Mouse (Mus musculus) lung, postnatal 36 days (tissue): Measurements from ENCODE around the gene Mapk3.

Experiments used
- DNase-seq: peaks from one replicate; pipeline ENCODE4 v3.0.0; 2022; ENCODE audit warnings: mixed read lengths

Mapk3 gene

GRCm38 (mm10) chr7:126759050-126759671, at the start of gene Mapk3:
Mapk3 (plus strand) TSS chr7:126759601.
- peak; percentile 94 for DNase-seq

DNA sequence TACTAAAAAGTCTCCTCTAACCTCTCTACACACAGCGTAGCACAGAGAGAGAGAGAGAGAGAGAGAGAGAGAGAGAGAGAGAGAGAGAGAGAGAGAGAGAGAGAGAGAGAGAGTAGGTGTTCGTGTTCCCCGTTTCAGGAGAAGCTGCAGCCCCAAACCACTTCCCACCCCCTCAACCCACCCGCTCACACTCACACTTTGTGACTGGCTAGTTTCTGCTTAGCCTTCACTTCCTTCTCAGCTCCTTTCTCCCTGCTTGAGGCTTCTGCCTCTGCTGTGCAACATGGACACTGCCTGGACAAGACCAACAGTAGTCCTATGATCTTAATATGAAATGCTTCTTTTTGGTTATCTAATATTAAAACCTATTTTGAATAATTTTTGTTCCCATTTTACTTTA, 49.1 kb upstream of the Mapk3 start:
- DNase-seq, result no peak

DNA sequence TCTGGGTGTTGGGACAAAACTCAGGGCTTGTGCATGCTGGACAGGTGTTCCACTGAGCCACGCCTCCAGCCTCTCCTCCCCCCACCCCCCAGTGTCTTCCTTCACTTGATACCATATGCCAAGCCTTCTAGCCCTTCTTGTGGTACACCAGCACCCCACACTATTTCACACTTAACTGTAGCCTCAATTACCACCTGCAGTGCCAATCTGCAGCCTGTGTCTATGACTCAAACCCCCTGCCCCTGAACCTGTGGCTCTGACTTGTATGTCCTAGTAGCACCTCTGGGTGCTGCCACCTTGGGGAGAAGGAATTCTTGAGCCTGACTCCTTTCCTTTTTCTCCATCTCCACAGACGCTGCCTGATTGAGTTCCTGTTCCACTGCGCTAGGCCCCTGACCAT, 47.5 kb upstream of the Mapk3 start:
- no peak for DNase-seq

GRCm38 (mm10) chr7:126715679-126716078, 43.7 kb upstream of the Mapk3 start:
- no peak for DNase-seq

- no peak for DNase-seq
These were observed 41.8 kb upstream of the Mapk3 start for GRCm38 (mm10) chr7:126717566-126717965.

- DNase-seq, result no peak
These were observed 40.5 kb upstream of the Mapk3 start for GRCm38 (mm10) chr7:126718787-126719337.

- DNase-seq, result no peak
These were observed 37.8 kb upstream of the Mapk3 start for GRCm38 (mm10) chr7:126721635-126722034.

DNA sequence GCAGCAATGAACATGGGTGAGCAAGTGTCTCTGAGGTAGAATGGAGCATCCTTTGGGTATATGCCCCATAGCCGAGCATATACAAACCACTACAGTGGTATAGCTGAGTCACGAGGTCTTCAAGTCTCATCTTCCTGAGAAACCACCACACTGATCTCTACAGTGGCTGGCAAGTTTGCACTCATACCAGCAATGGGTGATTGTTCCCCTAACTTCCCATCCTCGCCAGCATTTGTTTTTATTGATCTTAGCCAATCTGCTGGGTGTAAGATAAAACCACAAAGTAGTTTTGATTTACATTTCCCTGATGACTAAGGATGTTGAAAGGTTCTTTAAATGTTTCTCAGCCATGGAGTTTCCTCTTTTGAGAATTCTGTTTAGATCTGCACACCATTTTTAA, 34.3 kb upstream of the Mapk3 start:
- peak; percentile 12 for DNase-seq

DNA sequence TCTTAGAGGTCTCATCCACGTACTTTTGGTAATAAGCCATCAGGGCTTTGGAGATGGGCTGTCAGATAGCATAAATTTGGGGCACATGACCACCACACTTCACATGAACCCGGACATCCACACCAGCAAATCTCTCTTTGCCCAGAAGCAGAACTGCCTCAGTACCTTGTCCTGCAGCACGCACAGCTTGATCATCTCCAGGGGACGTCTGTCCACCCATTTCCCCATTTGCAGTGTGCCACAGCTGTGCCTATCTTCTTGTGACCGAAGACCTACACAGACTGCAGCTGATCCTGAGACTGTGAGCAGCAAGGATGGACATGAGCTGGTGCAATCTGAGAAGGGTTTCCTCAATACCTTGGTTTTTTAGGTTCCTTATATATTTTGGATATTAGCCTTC, 33.7 kb upstream of the Mapk3 start:
- DNase-seq, result peak; percentile 14

GRCm38 (mm10) chr7:126730256-126730789, 29.1 kb upstream of the Mapk3 start:
- peak; percentile 66 for DNase-seq

DNA sequence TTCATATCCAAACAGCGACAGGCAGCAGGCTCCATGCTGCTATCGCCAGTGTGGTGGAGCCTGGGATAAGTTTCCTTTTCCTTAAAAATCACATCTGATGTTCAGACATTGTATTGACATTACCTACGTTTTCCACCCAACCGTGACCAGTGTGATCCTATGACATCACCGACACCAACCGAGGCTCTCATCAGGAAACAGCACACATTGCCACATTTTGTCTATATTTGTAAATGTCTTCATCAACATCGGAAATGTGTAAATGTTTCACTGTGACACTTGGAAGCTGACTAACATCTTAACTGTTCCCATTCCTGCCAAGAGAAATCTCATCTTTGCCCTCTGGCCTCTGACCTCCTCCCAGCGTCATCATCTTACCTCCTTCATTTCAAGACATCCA, 23.3 kb upstream of the Mapk3 start:
- DNase-seq, result no peak

GRCm38 (mm10) chr7:126739551-126739950, 19.9 kb upstream of the Mapk3 start:
- DNase-seq, result peak; percentile 55

DNA sequence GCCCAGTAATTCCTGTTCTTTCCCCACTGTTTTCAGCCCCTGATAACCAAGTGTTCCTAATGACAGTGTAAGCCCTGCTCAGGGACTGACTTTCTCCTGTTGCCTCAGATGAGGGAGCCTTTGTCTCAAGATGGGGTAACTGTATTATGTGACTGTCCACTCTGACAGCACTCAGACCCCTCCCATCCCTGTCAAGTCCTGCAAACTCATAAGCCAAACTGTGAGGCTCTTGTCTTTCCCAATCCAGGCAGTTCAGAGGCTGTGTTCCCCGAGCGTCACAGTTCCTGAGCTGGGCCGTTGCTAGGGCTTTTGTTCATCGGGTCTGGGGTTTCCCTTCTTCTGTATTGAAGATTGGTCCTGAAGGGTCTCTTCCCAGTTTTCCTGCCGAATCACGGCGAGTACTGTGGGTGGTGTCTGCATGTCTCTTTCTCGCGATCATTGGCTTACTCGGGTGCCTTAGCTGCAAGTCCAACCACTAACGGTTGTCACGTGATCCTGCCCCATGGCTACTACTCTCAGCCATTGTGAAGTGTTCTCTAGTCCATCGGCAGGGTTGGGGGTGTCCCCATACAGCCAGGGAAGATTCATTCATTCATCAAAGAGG, 19.2 kb upstream of the Mapk3 start:
- DNase-seq, result no peak

GRCm38 (mm10) chr7:126740977-126741376, 18.4 kb upstream of the Mapk3 start:
- no peak for DNase-seq

DNA sequence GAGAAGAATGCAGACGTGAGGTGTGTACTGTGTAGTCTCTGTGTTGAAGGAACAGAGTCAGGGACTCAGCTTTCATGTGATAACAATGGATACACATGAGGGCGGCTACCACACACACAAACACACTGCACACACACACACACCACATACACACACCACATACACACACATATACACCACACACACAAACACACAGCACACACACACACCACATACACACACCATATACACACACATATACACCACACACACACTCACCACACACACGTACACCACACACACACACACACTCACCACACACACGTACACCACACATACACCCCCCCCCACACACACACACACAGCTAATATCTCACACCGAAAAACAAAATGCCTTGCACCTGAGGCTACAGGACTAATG, 17.9 kb upstream of the Mapk3 start:
- no peak for DNase-seq

DNA sequence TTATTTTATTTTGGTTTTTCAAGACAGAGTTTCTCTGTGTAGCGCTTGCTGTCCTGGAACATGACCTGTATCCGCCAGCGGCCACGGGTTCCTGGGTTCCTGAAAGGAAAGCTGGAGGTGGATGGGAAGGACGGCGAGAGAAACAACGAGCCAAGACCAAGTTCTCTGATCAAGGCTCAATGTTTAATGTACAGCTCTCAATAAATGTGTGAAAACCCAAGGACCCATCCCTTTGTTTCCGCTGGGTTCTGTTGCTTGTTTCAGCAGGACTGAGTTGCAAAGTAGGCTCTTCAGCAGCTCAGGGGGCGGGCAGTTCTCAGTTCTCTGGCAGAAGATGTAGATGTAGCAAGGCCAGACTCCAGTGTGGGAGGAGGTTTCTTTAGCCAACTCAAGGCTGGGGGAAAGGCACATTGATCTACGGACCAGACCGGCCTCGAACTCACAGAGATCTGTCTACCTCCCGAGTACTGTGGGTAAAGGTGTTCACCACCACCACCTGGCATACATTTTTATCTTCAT, 17.4 kb upstream of the Mapk3 start:
- no peak for DNase-seq

DNA sequence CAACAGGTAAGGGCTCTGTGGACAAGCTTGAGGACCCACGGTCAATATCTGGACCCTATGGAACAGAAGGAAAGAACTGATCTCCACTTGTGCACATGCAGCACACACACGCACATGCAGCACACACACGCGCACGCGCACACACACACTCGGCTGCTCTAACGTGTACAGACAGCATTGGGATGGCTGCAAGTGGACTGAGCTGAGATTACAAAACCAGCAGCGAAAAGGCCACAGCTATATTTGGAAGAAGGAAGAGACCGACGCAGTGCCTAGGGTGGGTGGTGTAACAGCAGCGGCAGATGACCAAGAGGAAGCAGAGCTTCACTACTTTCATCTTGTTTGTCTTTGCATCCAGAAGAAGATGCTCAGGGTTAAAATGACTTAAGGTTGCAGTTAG, 13.3 kb upstream of the Mapk3 start:
- DNase-seq, result peak; percentile 62

- DNase-seq, result peak; percentile 51
These were observed 12.6 kb upstream of the Mapk3 start for GRCm38 (mm10) chr7:126746798-126747197.

- DNase-seq, result no peak
These were observed 10.6 kb upstream of the Mapk3 start for GRCm38 (mm10) chr7:126748824-126749223.

DNA sequence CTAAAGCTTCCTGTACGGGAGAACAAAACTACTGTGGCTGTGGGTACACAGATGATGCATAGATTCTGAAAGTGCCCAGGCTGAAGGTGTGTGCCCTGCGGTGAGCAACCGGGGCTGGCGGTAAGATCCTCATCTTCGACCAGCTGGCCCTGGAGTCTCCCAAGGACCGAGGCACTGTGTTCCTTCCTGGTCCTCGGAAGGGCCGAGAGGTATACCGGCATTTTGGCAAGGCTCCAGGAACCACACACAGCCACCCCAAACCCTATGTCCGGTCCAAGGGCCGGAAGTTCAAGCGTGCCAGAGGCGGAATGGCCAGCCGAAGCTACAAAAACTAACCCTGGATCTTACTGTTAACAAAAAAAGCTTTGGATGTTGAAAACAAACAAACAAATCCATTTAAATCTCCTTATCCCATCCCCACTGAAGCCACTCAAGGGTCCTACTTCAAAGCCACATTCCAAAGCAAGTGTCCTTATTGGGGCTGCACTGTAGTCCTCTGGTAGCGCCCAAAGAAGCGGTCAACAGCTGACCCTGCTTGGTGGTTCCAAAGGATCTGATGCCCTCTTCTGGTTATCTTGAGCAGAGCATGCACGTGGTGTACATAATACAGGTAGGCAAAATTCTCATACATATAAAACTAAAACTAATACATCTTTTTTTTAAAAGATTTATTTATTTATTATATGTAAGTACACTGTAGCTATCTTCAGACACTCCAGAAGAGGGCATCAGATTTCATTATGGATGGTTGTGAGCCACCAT, 9.6 kb upstream of the Mapk3 start:
- no peak for DNase-seq

- peak; percentile 93 for DNase-seq
These were observed 4.5 kb upstream of the Mapk3 start for GRCm38 (mm10) chr7:126754866-126755265.

- DNase-seq, result no peak
These were observed 862 bp upstream of the Mapk3 start for GRCm38 (mm10) chr7:126758539-126758938.

- DNase-seq, result no peak
These were observed 430 bp downstream of the Mapk3 start for GRCm38 (mm10) chr7:126759672-126760390.
